Mouse (Mus musculus) small intestine, adult 2 months (tissue): ENCODE results near the gene Mtch1.

Source experiments
- CTCF ChIP-seq: fragments of 200-500 bp; IDR thresholded peaks from 2 replicates; pipeline ENCODE4 v1.5.1; 2012; ENCODE audit warnings: low read depth, mild to moderate bottlenecking, control low read depth, inconsistent platforms, low read length, moderate library complexity, mixed read lengths; ENCODE audit not compliant: insufficient replicate concordance, insufficient read length; ENCODE audit errors: extremely low read depth
- POLR2A ChIP-seq: fragments of 200-500 bp; IDR thresholded peaks from 2 replicates; pipeline ENCODE4 v1.6.1; 2012; ENCODE audit warnings: low read depth, mild to moderate bottlenecking, control low read depth, inconsistent platforms, low read length, moderate library complexity

DNA sequence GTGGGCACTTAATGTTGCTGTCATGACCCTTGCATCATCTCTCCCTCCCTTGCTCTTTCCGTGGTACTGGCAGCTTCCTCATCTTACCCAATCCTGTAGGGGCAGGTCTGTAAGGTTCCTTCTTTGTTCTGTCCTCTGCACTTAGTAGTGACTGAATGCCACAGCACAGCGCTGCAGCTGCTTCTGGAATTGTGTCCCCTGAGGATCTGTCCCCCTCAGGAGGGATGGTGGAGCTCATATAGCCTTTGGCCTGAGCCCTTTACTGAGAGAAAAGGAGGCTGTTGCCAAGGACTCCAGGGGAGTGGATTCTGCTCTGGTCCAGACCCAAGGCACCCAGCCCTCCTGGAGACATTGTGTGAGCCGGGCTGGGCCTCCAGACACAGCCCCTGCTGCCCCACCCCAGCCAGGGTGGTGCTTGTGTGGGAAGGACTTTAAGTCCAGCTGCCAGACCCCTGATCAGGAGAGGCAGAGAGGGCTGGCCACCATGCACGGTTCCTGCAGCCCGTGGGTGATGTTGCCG is 28.9 kb downstream of the Mtch1 start:
- TF ChIP-seq POLR2A (no peak), CTCF (no peak)
